Mouse (Mus musculus) adrenal gland, postnatal 36 days (tissue): Measurements from ENCODE around the gene N4bp1. TPM values are rescaled to one million over a fixed set of nuclear protein-coding genes. Genes with fewer than 3 reads are reported as not detected.

ENCODE experiments used
- DNase-seq, 2 experiments: peaks; one replicate each; pipeline ENCODE4 v3.0.0; 2021; ENCODE audit warnings: mixed read lengths in 1 of 2
- total RNA-seq, 2 experiments: library from RNA; stranded (reverse); gene quantifications; 2 replicates each; pipeline ENCODE4 v1.2.3; 2021

N4bp1 gene
- total RNA-seq, 2 experiments from 2014 or later, result 29.8 to 36.0 TPM

DNA sequence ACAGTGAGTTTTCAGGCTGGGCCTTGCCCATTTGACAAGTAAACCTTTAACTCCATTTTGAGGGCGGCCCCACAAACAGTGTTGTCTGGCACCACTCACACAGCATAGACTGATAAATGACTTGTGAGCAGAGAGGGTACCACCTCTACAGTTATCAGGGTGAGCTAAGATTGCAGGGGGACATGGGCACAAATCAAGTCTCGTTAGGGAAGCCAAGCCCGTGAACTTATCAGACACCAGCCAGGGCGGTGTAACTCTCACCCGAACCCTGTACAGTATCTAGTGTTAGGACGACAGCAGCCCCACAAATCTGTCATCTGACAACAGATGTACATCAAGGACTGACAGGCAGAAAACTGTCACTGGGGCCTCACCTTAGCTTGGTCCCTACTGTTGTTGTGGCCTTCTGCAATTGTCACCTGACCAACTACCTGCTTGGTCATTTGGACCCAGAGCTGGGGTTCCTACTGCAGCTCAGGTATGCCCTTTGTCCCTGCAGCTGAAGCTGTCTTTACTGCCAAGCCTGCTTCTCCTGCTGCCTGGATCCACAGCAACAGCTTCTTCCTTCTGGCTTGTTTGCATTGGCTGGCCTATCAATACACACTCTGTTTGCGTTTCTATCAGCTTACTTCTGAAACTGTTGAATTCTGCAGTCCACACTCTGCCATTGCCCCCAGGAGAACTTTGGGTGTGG, 12.8 kb upstream of the N4bp1 start:
- no peak for DNase-seq

DNA sequence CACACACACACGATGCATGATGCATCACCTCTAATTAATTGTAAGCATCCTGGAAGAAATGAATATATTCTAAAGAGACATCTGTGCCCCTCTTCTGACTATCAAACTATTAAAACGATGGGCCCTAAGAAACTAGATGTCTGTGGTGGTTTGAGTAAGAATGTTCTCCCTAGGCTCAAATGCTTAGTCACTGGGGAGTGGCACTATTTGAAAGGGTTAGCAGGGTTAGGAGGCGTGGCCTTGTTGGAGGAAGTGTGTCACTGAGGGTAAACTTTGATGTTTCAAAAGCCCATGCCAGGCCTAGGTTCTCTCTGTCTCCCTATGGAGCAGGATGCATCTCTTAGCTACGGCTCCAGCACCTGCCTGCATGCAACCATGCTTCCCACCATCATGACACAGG, 10.3 kb upstream of the N4bp1 start:
- no peak for DNase-seq

DNA sequence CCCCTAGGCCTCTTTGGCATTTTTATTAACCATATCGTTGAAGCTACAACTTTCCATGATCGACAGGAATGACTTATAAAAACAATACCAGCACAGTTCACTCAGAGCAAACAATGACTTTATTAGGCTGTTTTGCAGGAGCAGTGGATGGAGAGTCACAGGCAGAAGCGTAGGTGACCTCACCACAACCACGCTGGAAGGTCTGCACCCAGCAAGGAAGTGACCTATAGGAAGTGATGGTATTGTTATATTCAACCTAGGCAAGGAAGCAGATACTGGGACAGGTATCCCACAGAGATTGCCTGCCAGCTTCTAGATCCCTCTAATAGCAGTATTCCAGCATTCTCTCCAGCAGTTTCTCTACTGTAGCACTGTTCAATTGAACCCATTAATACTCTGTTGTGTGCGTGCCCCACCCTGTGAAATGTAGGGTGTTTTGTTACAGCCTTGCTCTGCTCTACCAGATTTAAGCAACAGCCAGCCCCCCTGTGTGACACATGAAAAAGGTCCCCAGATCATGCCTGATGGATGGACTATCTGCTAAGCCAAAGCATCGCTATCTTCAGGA, 9.2 kb upstream of the N4bp1 start:
- DNase-seq, result no peak

DNA sequence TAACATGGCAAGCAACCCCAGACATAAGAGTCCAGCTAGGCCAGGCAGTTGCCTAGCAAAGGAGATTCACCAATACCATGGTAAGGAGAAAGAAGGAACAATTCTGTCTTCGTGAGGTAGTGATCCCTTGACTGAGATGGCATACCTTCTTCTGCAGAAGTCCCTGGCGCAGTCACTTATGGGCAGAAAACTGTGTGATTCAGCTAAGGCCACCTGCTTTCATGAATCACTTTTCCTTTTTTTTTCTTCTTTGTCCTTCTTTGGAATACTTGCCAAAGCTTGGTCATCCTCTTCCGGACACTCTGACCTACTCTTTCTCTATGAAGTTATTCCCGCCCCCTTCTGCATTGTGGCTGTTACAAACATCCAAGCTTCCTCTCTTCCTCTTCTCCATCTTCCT, 8.5 kb upstream of the N4bp1 start:
- DNase-seq, result no peak

DNA sequence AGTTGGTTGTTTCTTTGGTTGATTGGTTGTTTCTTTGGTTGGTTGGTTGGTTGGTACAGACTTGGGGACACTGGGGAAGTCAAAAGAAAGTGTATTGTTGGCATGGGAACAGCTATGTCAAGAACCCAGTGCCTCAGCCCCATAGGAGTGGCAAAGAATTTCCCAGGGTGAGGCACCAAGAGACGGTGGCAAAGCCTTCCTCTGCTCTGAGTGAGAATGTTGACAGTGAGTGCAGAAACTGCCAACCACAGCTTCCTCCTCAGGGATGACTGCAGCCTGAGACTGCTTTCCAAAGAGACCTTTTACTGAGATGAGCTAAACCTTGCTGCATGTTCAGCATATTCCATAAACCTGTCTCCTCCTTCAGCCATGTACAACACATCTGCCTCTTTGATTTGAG, 6.5 kb upstream of the N4bp1 start:
- DNase-seq, result no peak

DNA sequence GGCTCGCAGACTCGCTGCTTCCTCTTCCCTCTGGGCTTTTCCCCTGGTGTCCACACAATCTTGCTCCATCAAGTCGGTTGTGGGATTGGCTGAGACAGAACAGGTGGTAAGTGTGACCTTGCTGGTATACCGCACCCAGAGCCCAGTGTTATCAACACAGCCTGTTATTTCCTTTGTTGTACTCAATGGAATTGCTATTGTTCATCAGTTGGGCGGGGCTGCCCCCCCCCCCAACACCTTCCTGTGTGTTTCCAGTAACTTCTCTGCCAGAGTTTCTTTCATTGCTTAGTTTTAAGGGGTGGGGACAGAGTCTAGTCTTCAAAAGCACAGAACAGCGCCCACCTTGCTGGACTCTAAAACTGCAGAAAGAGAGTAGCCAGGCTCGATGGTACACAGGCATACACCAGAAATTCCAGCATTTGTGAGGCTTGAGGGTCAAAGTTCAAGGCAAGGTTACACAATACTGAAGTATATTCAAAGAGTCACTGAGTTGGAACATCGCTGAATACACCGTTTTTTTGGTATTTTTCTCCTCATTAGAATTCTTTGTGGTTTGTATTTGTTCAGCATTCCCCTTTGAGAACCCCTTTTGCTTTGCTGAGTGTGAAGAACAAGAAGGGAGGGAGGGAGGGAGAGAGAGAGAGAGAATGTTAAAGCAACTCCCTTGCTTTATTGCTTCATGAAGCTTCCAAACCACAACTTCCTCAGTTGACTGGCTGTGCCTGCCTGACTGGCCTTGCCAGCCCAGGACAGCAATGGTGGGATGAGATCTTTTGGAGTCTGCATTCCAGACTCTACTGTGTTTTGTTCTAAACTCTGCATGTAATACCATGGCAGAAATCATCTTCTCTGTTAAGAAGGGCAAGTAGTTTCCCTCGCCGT, 3.2 kb upstream of the N4bp1 start:
- DNase-seq, result no peak

DNA sequence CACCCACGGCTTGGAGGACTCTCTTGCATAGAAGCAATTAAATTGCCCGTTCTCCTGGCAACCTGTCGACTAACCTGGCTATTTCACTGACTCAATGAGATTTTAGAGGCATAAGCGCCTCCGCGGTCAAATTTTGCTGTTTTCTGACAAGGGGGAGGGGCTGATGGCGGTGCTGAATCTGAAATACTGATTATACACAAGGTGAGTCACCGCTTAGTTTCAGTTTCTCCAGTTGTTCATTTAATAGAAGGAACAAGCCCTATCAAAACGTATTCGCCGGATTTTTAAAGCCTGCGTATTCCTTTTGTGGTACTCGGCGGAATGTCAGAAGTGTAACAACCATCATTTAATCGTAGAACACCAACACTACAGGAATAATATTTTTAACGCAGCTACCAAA, 991 bp downstream of the N4bp1 start:
- peak; percentile 55 to 71 for DNase-seq

DNA sequence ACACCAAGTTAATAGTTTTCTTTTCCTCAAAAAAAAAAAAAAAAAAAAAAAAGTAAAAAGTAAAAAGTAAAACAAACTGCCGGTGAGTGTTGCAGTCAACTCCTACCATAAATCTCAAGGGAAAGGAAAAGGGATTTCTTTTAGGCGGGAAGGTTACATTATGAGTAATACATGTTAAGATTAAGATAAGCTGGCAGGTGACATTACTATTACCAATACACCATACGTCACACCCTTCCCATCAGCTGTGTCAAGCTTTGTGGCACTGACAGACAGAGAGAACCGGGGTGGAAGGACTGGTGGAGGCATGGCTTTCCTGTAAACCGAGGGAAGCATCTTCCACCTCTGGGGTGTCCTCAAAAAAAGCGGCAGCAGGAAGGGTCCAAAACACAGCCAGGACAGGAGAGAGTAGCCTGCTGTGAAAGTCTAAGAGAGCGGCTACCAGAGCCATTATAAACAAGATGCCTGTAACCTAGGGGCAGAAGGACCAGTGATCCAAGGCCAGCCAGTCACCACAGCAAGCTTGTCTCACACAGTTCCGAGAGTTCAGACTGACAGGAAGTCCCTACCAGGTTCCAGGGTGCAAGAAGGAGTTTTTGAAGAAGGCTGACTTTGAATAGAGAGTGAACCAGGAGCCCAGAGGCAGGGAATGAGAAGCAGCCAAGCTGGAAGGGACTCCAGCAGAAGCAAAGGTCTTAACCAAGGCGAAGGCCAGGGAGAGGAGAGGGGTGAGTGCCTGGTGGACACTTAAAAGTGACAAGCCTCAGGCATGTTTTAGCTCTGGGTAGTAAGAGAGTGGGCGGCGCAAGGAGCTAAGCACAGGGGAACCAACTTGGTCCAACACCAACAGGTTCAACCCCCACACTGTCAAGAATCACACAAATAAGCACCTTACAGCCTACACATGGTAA, 2.2 kb downstream of the N4bp1 start:
- no peak for DNase-seq

DNA sequence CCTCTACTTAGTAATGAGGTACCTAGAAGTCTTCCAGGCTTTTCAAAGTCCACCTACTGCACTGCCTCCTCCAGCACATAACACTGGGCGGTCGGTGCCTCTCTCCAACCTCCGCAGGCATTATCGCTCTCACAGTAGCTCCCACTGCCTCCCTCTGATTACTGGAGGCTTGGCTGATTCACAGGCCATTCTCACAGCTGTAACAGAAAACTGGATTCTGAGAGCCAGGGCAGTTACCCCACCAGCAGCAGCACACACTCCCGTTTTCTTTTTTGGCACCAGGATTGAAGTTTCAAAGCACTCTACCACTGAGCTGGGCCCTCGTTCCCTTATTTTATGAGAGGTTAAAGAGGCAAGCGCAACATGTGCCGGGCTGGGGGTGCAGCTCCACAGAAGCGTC, 3.1 kb downstream of the N4bp1 start:
- DNase-seq, result no peak

DNA sequence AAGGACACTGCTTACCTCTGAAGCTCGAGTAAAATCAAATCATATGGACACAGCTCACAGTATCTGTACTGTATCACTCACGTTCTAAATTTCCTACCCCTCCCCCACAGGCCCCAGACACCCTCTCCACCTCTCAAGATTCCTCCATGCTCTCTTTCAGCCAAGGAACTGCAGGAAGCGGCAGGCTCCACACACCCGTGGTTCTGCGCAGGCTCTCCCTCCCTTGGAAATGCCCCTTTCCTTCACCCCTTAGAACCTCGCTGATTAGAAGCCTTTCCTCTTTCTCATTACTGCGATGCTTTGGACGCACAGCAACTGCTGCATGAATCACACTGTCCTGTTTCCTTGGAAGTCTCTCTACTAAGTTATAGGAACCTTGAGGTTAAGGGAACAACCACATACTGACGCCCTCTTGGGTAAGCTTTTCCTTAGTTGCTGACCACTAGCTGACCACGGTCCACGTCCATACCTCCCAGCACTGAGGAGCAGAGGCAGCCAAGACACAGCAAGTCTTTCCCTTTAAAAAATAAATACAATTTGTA, 3.9 kb downstream of the N4bp1 start:
- DNase-seq, result no peak

DNA sequence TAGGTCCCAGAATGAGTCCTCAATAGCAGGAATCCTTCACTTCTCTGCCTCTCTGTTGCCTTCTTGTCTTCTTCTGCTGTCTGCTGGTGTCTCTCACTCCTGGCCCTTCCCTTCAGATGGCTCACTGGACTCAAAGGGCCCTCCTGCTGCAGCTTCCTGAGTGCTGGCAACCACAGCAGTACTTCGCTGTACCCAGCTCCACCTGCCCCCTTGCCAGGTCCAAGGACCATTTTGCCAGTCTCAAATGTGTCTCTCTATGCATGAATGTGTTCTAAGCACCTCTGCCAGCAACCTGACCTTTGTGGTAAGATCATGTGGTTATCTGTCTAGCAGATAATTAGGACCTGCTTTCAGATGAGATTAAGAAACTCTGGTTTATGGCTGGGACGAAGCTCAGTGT, 8.2 kb downstream of the N4bp1 start:
- DNase-seq, result peak in 1 of 2 experiments; percentile 9

DNA sequence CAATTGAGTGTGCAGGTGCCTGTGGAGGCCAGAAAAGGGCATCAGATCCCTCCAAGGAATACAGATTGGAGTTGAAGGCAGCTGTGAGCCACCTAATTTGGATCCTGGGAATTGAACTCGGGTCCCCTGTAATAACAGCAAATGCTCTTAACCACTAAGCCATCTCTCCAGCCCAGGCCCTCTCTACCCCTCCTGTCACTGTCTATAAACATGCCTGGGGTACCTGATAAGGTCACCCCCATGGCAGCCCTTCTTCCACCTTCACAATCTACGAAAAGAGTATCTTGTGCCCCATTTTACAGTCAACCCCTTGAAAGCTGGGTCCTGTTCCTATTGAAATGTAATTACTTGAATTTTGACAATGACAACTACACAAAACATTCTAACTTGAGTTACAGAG, 11.0 kb downstream of the N4bp1 start:
- no peak for DNase-seq

DNA sequence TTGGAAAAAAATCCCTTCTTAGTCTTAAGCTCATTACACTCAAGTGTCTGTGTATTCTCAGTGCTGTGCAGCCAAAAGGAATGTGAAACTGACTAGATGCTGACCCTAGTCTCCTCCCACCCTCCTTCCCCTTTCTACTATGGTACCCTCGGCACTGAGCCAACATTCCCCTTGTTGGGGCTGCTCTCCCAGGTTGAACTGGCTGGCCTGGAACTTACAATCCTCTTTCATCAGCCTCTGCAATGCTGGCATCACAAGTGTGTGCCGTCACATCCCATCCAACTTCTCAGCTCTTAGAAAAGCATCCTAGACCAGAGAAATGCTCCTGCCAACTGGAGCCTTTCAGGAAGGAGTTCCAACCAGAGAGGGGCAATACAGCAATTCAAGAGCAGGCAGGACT, 11.9 kb downstream of the N4bp1 start:
- DNase-seq, result peak in 1 of 2 experiments; percentile 46

DNA sequence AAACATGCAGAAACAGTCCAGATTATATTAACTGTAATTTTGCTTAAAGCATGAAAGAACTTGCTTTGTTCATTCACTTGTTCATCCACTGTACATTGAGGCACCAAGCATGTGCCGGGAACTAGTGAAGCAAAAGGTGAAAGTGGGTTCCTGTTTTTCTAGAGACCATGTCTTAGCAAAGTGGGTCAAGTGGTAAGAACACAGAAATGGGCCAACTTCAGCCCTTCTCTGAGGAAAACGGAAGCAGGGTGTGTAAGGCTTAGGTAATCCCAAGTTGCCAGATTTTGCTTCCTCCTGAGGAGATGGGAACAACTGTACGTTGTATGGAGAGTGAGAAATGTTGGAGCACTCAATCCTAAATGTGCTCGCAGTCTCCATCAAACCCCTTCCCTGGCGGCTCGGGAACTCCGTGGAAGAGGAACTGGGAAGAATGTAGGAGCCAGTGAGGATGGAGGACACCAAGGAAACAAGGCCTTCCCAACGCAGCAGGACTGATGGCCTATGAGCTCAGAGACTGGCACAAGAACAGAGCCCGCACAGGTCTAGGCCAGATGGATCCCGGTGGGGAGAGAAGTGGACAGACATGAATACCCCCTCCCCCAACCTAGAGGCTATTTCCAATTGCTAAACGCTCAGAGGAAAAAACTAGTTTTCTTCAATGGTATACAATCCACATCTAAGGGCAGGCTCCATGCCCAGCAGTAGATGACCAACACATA, 12.8 kb downstream of the N4bp1 start:
- DNase-seq, result no peak

DNA sequence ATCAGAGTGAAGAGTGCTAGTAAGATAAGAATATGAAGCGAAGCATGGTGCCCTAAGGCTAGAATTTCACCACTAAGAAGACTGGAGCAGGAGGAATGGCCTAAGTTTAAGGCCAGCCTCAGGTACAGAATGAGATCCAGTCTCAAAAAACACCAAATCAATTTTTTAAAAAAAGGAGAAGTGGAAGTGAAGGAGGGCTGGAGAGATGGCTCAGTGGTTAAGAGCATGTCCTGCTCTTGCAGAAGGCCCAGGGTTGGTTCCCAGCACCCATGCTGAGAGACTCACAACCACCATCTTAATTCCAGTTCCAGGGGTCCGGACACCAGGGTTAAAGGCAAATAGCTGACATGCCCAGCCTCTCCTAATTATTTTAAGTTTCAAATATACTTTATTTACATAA, 13.6 kb downstream of the N4bp1 start:
- no peak for DNase-seq

DNA sequence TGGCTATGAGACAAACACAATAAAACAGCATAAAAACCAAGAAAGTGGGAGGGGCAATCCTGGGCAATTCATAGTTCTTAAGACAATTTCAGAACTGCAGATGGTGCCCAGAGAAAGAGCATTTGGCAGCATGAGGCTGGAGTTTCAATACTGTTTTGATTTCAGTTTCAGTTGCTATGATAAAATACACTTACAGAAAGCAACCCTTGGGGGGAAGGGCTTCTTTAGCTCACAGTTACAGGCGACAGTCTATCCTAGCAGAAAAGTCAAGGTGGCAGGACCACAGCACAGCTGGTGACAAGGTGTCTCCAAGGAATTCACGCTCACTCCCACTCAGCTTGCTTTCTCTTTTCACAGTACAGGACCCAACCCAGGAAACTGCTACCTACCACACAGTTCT, 14.3 kb downstream of the N4bp1 start:
- DNase-seq, result no peak

DNA sequence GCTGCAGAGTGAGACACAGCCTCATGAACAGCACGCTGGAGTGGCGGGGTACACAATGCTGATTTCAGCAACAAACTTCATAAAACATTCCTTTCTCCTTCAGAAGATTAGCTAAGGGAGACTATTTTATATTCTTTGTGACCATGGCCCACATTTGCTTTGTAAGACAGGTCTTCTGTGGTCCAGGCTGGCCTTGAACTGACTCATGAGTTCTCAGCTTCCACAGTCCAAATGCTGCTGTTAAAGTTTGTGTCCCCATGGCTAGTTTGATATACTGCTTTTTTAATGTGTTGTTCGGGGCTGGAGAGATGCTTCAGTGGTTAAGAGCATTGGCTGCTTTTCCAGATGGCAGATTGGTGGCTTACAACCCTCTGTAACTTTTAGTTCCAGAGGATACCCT, 17.0 kb downstream of the N4bp1 start:
- peak in 1 of 2 experiments; percentile 58 for DNase-seq

DNA sequence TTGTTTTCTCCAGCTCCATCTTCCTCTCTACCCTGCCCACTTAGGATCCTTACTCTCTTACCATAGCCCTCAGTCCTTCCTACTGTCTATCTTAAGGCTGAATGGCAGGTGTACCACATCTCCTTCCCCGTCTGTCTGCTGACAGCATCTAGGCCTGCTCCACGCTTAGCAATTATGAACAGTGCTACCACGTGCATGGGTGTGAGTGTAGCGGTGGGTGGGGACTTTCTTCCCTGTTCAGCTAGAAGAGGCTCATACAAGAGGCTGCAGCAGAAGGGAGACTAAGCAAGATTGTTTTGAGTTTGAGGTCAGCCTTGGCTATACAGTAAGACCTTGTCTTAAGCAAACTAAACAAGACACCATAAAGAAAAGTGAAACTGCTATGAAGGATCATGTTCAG, 20.3 kb downstream of the N4bp1 start:
- no peak for DNase-seq

DNA sequence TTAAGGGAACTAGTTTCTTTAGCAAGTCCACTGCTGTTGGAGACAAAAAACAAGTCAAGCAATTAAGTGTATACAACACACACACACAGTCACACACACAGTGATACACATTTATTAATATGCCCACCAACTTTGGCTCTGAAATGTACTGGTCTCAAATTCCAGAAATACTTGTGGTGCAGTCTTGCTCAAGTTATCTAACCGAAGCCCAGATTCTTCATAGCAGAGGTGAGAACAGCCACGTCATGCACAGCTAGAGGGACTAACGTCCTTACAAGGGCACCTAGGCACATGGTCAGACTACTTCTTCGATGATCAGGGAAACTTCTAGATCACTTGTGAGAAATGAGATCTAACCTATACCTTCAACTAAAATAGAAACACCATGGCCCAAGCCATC, 22.2 kb downstream of the N4bp1 start:
- no peak for DNase-seq

DNA sequence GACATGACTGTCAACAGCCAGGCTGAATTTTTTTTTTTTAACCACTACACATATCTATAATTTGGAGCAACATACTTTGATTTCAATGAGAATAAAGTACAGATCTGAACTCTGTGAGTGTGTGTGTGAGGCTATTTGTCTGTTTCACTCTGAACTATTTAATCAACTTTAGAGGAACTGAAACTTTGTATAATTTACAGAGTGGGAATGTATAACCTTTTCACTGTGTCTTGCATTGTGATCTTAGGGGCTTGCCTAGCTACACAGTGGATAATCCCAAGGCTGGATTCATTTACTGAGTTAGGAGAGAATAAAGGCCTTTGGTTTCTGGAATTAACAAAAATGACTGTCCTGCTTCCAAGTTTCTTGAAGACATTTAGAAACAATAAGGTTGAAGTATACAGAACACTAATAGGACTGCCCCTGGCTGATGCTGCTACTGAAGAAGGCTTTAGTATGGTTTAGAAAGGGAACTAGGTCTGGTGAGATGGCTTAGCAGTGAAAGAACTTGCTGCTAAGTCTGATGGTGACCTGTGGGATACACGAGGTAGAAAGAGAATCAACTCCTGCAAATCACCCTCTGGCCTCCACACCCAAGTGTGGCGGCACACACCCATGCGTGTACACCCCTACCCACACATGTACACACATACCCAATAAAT, 22.8 kb downstream of the N4bp1 start:
- no peak for DNase-seq

DNA sequence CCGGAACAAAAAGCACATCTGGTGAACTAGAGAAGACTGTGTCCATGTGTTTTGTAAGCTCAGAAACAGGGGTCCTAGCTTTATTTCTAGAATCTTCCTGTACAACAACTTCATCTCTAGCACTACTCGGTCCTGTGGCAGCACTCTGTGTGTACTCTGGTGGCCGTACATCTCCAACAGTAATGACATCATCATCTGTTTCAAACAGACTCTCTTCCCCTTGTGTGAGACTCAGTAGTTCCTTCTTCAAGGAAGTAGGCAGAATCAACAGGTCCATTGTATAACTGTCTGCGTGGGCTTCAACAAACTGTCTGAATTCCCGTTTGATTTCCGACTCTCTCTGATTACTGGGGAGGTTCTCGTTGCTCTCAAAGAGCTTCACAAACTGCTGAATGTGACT, 23.5 kb downstream of the N4bp1 start:
- no peak for DNase-seq
